Comparison of ENCODE assay signal across 9 mouse cellular contexts in the genomic region with DNA sequence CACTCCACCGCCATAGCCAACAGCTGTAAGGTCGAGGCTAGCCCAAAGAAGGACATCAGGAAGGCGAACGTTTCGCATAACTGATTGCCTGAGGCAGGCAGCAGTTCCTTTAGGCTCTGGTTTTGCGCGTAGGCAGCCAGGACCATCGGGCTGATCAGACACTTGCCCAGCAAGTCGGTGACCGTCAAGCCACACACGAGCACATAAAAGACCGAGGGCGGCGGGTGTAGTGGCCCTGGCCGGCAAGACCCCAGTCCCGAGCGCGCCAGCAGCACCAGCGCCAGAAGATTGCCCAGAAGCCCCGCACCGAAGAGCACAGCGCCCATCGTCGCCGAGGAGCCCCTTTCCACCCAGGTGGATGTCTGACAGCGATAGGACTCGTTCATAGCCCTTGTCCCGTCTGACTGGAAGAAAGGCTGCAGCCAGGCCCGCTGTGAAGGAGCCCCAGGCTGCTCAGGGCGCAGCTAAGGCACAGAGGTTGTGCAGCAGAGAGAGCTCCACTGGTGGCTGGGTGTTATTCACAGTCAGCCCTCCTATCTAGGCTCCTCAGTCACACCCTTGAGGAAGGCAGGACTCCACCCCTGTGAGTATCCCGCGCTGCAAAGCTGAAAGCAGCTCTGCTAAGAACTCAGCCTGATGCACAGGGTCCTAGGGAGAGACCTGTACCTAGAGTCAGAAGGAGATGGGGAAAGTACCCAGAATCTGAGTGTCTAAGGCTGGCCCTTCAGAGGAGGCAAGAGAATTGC. TPM values are rescaled to one million over a fixed set of nuclear protein-coding genes. Genes with fewer than 3 reads are reported as not detected.
A peak's percentile ranks its signal among the peaks of the same experiment; 100 is the strongest.
DNase-seq lines count a peak whose midpoint lies in the region; ATAC-seq and TF ChIP-seq lines count a peak whose summit lies in the region.
"Had no signal": no experiment of that assay in that cellular context is flagged by ENCODE, and none has a peak within 500 bp of the region (broad histone marks: within the 10 kb centered on the region; RNA-seq: fewer than 3 reads in every experiment).

Gene Ptgdr, minus strand, starts transcription at position 508 of the 746 bp plus-strand sequence.

- H3K27ac ChIP-seq in lung, postnatal 0 days (ENCODE audit: low read length): no peak within 1 kb of the TSS
- H3K27ac ChIP-seq in embryonic facial prominence, embryonic 15.5 days (replicated peaks): no peak within 1 kb of the TSS
- H3K27ac ChIP-seq in limb, embryonic 12.5 days: no peak within 1 kb of the TSS
- no peak within 1 kb of the TSS for H3K27ac ChIP-seq in stomach, embryonic 15.5 days

- H3K27me3 ChIP-seq in lung, postnatal 0 days (replicated peaks; ENCODE audit: insufficient read depth, low read length): 0 out of 2 replicates have a peak, but pooled peaks cover 3% of the 10 kb centered on the region
- peaks cover 28% of the 10 kb centered on the region for H3K27me3 ChIP-seq in embryonic facial prominence, embryonic 15.5 days
- peaks cover 32% of the 10 kb centered on the region for H3K27me3 ChIP-seq in limb, embryonic 12.5 days
- peaks cover 17% of the 10 kb centered on the region for H3K27me3 ChIP-seq in stomach, embryonic 15.5 days (replicated peaks)

- no peak for TF ChIP-seq CTCF in lung, postnatal 0 days (IDR thresholded peaks at IDR 0.05)

- H3K9me3 ChIP-seq in lung, postnatal 0 days (ENCODE audit: low read length): no peaks in the 10 kb centered on the region
- H3K9me3 ChIP-seq in embryonic facial prominence, embryonic 15.5 days (replicated peaks): no peaks in the 10 kb centered on the region
- H3K9me3 ChIP-seq in limb, embryonic 12.5 days: no peaks in the 10 kb centered on the region
- no peaks in the 10 kb centered on the region for H3K9me3 ChIP-seq in stomach, embryonic 15.5 days

- ATAC-seq in lung, postnatal 0 days: no peak
- ATAC-seq in embryonic facial prominence, embryonic 15.5 days (ENCODE audit: insufficient number of reproducible peaks, low FRiP score, low TSS enrichment, low read depth): 0 out of 2 replicates have a peak, but pooled peaks have one; percentile 20
- ATAC-seq in limb, embryonic 12.5 days (ENCODE audit: insufficient number of reproducible peaks, insufficient read depth, low FRiP score, low TSS enrichment, low read depth): peak; percentile 54
- 0 out of 2 replicates have a peak, but pooled peaks have one; percentile 42 for ATAC-seq in stomach, embryonic 15.5 days (ENCODE audit: insufficient read depth, low FRiP score, low read depth)
- no peak for ATAC-seq in CD4-positive, CD25-positive, alpha-beta regulatory T cell, adult 4 months

- WGBS in lung, postnatal 0 days: 5% methylated on average over 32 of the region's 32 CpGs
- WGBS in embryonic facial prominence, embryonic 15.5 days: 2% methylated on average over 32 of the region's 32 CpGs
- WGBS in limb, embryonic 12.5 days: 1% methylated on average over 32 of the region's 32 CpGs
- WGBS in stomach, embryonic 15.5 days: 3% methylated on average over 32 of the region's 32 CpGs

- H3K4me3 ChIP-seq in lung, postnatal 0 days (ENCODE audit: low read depth, low read length): no peak within 1 kb of the TSS
- H3K4me3 ChIP-seq in embryonic facial prominence, embryonic 15.5 days (replicated peaks): peak within 1 kb of the TSS; percentile 28
- peak within 1 kb of the TSS; percentile 40 for H3K4me3 ChIP-seq in limb, embryonic 12.5 days (replicated peaks)
- peak within 1 kb of the TSS; percentile 29 for H3K4me3 ChIP-seq in stomach, embryonic 15.5 days (replicated peaks)

- peak within 1 kb of the TSS; percentile 30; the same call in 1 of the 2 replicates for H3K4me2 ChIP-seq in lung, postnatal 0 days (replicated peaks; ENCODE audit: low read depth, low read length)
- H3K4me2 ChIP-seq in embryonic facial prominence, embryonic 15.5 days (replicated peaks): peak within 1 kb of the TSS; percentile 47
- H3K4me2 ChIP-seq in limb, embryonic 12.5 days: peak within 1 kb of the TSS; percentile 69
- H3K4me2 ChIP-seq in stomach, embryonic 15.5 days: peak within 1 kb of the TSS; percentile 62

- TF ChIP-seq EP300 in lung, postnatal 0 days (IDR thresholded peaks at IDR 0.05): no peak

- H3K9ac ChIP-seq in lung, postnatal 0 days (replicated peaks; ENCODE audit: low read depth): no peak within 1 kb of the TSS
- H3K9ac ChIP-seq in embryonic facial prominence, embryonic 15.5 days: no peak within 1 kb of the TSS
- peak within 1 kb of the TSS; percentile 42; the same call in 1 of the 2 replicates for H3K9ac ChIP-seq in limb, embryonic 12.5 days (replicated peaks)
- H3K9ac ChIP-seq in stomach, embryonic 15.5 days: no peak within 1 kb of the TSS

- H3K36me3 ChIP-seq in lung, postnatal 0 days (ENCODE audit: insufficient read depth, low read length): no peaks in the 10 kb centered on the region
- no peaks in the 10 kb centered on the region for H3K36me3 ChIP-seq in embryonic facial prominence, embryonic 15.5 days
- H3K36me3 ChIP-seq in limb, embryonic 12.5 days: no peaks in the 10 kb centered on the region
- no peaks in the 10 kb centered on the region for H3K36me3 ChIP-seq in stomach, embryonic 15.5 days

- no peaks in the 10 kb centered on the region for H3K4me1 ChIP-seq in lung, postnatal 0 days (ENCODE audit: insufficient read depth, low read depth, low read length)
- peaks cover 10% of the 10 kb centered on the region for H3K4me1 ChIP-seq in embryonic facial prominence, embryonic 15.5 days
- peaks cover 38% of the 10 kb centered on the region for H3K4me1 ChIP-seq in limb, embryonic 12.5 days (replicated peaks)
- peaks cover 8% of the 10 kb centered on the region; the same call in 1 of the 2 replicates for H3K4me1 ChIP-seq in stomach, embryonic 15.5 days

- DNase-seq in lung, postnatal 0 days (ENCODE audit: low spot score): no peak
- DNase-seq in lung, adult 18-20 months: no peak
- no peak for DNase-seq in gastrocnemius, adult 8-10 months (ENCODE audit: low spot score in 2 of 2)
- DNase-seq in spleen, postnatal 36 days (ENCODE audit: low spot score in 2 of 2): no peak
- DNase-seq: heart, postnatal 4 days had no signal

RNA-seq across cellular contexts. Expression of gene Ptgdr, which starts in this region (rescaled TPM):
- polyA plus RNA-seq in lung, postnatal 0 days (2015; fragmentation: Nextera tagmentation; extraction: Ambion mirVana): 0.10 and 0.11 TPM in 2 replicates
- 1.1 and 1.6 TPM in 2 replicates for polyA plus RNA-seq in embryonic facial prominence, embryonic 15.5 days (2015; fragmentation: Nextera tagmentation; extraction: Ambion mirVana)
- polyA plus RNA-seq in limb, embryonic 12.5 days (2016; fragmentation: Nextera tagmentation; extraction: Ambion mirVana): 0.23 and 0.38 TPM in 2 replicates
- 0.33 and 0.50 TPM in 2 replicates for polyA plus RNA-seq in stomach, embryonic 15.5 days (2015; fragmentation: Nextera tagmentation; extraction: Ambion mirVana)
- under 1 TPM in 1 of 4 experiments, not detected in 3; 0.08 TPM for total RNA-seq in gastrocnemius, adult 8-10 months (2022)
- polyA plus RNA-seq in CD4-positive, CD25-positive, alpha-beta regulatory T cell, adult 4 months (2017; shearing (Covaris generic)): not detected
- total RNA-seq: heart, postnatal 4 days had no signal

Comparison
In these comparisons a context has a peak if more than half of its experiments do, and no peak if none do; other contexts are left out.
1. Peak in ATAC-seq, H3K4me3 ChIP-seq, H3K9ac ChIP-seq and H3K4me2 ChIP-seq in limb, embryonic 12.5 days; RNA of the gene not detected or under 1 TPM.
2. Peak in ATAC-seq, H3K4me3 ChIP-seq and H3K4me2 ChIP-seq in stomach, embryonic 15.5 days; RNA of the gene not detected or under 1 TPM.